Mouse (Mus musculus) testis, adult 2 months (tissue): Measurements from ENCODE around the gene Actn1.

ENCODE experiments used
- CTCF ChIP-seq: fragments of 200-500 bp; IDR thresholded peaks from 2 replicates; pipeline ENCODE4 v1.5.1; 2012; ENCODE audit warnings: low read depth, mild to moderate bottlenecking, inconsistent platforms, low read length, moderate library complexity; ENCODE audit not compliant: control insufficient read depth, insufficient read depth, insufficient replicate concordance
- POLR2A ChIP-seq: fragments of 200-500 bp; IDR thresholded peaks from 2 replicates; pipeline ENCODE4 v1.6.1; 2012; ENCODE audit warnings: low read depth, mild to moderate bottlenecking, inconsistent platforms, low read length, moderate library complexity; ENCODE audit not compliant: control insufficient read depth

DNA sequence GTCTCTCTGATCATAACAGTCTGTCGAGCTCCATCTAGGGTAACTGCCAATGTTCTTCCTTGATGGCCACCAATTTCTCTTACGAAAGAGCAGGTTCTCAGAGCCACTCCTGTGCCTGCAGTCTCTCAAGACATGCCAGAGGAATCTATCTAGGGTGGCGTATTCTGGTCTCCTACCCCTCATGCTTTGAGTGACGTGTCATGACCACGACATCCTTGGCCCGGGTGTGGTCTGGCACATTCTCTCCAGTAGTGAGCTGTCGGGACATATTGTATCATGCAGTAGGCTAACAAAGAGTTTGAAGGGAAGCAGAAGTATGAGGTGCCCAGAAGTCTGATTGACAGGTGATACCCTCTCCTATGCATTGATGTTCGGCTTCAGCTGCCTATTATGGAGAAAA, 119.2 kb downstream of the Actn1 start:
- TF ChIP-seq CTCF (no peak), POLR2A (no peak)
